Mouse (Mus musculus): Measurements from ENCODE around the gene St3gal5. TPM values are rescaled to one million over a fixed set of nuclear protein-coding genes. Genes with fewer than 3 reads are reported as not detected.

Gene St3gal5
- polyA plus RNA-seq, 1 experiment from 2014 or later: 185 TPM

Other genes starting within 250 kb of the St3gal5 start
- gene Ptcd3, start 188.8 kb upstream of the St3gal5 start, polyA plus RNA-seq (2015; fragmentation: Nextera tagmentation; extraction: Ambion mirVana): 50.9 and 52.1 TPM in 2 replicates
- 13.0 and 13.5 TPM in 2 replicates for gene Polr1a, start 188.5 kb upstream of the St3gal5 start, polyA plus RNA-seq (2015; fragmentation: Nextera tagmentation; extraction: Ambion mirVana)
- 0.88 and 0.96 TPM in 2 replicates for gene Atoh8, start 138.0 kb downstream of the St3gal5 start, polyA plus RNA-seq (2015; fragmentation: Nextera tagmentation; extraction: Ambion mirVana)
- not detected in 2 replicates for gene Sftpb, start 207.0 kb downstream of the St3gal5 start, polyA plus RNA-seq (2015; fragmentation: Nextera tagmentation; extraction: Ambion mirVana)
- 37.3 and 38.7 TPM in 2 replicates for gene Usp39, start 247.6 kb downstream of the St3gal5 start, polyA plus RNA-seq (2015; fragmentation: Nextera tagmentation; extraction: Ambion mirVana)
- 11.6 and 14.5 TPM in 2 replicates for gene 0610030E20Rik, start 249.7 kb downstream of the St3gal5 start, polyA plus RNA-seq (2015; fragmentation: Nextera tagmentation; extraction: Ambion mirVana)

Measured in liver, embryonic 15.5 days (tissue).